Mouse (Mus musculus): ENCODE results near the gene Paqr8.
"Not testable (repeated sequence)": the region's sequence is repeated elsewhere in the genome, so short reads cannot be mapped to it uniquely, and the experiment has no call there.

The Paqr8 gene

DNA sequence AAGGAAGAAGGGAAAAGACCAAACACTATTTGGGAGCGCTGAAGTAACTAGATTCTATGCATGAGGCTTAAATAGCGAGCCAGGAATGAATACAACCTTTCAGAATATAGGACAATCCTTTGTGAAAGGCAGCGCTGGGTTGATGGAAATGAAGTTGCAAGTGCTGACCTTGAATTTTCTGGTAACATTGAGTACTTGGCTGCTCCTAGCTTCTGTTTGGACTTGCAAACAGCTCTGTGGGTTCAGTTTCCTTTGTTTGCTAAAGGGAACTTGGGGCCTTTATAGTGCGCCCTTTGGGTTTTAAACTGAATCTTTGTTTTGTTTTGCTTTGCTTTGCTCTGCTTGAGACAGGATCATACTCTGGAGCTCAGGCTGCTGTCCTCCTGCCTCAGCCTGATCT is 18.1 kb downstream of the Paqr8 start:
- DNase-seq (ENCODE audit: extremely low read depth, insufficient read length, low spot score): no peak

DNA sequence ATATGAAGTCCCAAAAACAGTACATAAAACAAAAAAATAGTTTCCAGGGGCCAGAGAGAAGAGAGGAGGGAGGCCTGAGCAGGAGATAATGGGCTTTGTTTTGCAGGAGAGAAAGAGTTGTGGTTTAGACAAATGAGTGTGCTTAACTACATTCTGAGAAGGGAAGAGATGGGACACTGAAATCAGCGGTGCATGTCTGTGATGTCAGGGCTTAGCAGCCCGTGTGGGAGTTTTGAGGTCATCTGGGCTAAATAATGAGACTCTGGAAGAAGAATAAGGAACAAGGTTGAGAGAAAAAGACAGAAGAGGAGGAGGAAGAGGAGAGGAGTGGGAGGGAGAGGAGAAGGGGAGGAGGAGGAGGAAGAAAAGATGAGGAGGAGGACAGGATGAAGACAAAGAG is 21.7 kb downstream of the Paqr8 start:
- no peak for DNase-seq (ENCODE audit: extremely low read depth, insufficient read length, low spot score)

DNA sequence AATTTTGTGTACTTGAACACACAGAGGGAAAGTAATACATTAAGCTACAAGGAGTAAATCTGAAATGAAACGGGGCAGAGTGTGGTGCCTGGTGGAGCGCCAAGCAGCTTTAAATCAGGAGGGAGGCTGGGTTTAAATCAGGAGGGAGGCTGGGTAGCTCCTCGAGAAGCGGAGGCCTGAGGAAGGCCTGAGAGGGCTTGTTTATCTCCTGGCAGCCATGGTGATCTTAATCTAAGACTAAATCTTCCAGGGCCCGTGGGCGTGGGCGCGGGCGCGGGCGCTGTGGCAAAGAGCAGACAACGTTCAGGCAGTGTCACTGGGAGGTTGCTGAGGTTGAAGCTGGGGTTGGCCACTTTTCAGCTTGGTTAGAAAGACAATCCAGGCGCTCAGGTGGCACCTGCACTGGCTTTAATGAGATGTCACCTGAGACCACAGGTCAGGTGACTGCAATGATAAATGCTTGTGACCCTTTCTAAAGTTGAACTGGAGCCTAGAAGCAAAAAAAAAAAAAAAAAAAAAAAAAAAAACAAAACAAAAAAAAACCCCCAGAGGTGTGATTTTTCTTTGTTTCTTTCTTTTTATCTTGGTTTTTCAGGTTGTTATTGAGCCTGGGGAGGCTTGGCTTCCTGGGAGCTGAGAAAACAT is 22.2 kb downstream of the Paqr8 start:
- no peak for DNase-seq (ENCODE audit: extremely low read depth, insufficient read length, low spot score)

DNA sequence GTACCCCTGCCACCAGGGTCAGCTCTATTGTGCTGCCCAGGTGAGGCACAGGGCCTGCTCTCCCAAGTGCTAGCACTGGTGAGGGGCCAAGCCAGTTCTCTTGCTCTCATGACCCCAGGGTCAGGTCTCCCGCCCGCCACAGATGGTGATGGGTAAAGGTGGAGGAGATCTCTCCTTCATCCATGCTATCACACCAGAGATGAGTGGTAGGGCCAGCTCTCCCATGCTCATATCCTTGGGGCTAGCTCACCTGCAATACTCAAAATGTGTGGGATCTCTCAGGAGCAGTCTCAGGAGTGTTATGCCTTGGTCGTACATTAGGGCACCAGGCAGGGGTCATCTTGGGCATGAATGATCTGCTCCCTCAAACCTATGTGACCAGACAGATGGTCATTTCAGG is 24.4 kb downstream of the Paqr8 start:
- no peak for DNase-seq (ENCODE audit: extremely low read depth, insufficient read length, low spot score)

DNA sequence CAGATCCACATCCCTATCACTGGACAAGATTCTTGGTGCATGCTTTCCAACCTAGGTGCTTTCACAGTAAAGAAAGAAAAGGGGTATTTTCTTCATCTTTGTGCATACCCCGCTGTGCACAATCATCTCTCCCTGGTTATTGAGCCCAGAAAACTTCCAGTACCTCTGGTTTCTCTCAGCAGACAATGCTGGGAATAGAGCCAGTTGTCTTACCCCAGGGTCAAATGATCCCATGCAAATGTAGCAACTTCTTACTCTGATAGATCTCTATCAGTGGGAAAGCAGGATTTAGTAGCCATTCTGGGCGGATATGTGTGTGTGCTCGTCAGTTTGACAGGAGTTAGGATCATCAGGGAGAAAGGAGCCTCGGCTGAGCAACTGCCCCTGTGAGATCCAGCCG is 25.2 kb downstream of the Paqr8 start:
- DNase-seq (ENCODE audit: extremely low read depth, insufficient read length, low spot score): no peak

DNA sequence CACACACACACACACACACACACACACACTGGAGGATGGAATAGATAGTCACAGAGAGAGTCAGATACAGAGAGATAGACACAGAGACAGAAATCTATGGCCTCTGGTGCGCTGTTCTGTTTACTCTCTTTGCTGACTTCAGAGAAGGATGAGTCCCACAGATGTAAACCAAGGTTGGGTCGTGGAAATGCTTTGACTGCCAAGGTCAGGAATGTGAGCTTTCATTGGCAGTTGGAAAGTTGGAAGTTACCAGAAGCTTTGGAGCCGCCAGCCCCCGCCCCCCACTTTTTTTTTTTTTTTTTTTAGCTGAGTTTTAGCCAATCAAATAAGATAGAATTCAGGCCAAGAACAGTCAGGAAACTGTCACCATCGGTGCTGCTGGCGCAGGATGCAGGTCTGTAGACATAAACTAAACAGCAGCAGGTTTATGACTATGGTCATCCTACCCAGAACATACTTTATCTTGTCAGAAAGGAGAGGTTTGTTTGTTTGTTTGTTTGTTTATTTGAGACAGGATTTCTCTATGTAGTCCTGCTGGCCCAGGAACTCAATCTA is 27.2 kb downstream of the Paqr8 start:
- DNase-seq (ENCODE audit: extremely low read depth, insufficient read length, low spot score): no peak

DNA sequence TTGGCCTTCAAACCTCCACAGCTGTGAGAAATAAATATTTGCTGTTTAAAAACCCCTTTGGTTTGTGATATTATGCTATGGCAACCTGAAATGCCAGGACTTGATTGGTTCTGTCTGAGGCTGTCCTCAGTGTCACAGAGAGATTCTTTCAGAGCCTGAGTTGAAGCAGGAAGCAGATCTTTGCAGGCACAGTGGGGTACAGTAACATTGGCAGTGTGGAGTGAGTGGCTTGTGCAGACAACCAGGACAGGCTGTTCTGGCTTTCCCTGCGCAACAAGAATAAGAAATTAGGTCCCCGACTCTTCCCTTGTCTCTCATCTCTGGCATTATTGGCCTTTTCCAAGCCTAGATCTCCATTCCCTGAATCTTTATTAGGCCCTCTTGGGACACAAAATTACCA is 29.3 kb downstream of the Paqr8 start:
- no peak for DNase-seq (ENCODE audit: extremely low read depth, insufficient read length, low spot score)

DNA sequence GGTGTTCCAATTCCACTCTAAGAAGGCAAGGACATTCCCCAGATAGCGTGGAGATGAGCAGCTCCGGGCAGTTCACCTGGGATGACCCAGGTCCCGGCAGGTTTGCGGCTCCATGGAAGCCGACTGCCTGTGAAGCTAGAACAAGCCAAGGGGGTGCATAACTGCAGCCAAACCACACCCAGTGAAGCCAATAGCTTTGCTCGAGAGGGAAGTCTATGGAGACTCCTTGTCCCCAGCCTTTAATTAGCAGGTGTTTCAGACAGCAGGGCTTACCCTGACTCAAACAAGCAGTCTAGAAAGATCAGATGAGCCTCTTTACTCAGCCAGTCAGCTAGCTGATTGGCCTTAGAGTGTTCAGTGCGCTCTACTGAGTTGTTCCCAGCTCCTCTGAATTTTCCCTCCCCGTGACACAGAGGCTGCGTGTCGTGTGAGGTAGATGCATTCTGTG is 30.7 kb downstream of the Paqr8 start:
- DNase-seq (ENCODE audit: extremely low read depth, insufficient read length, low spot score): no peak

DNA sequence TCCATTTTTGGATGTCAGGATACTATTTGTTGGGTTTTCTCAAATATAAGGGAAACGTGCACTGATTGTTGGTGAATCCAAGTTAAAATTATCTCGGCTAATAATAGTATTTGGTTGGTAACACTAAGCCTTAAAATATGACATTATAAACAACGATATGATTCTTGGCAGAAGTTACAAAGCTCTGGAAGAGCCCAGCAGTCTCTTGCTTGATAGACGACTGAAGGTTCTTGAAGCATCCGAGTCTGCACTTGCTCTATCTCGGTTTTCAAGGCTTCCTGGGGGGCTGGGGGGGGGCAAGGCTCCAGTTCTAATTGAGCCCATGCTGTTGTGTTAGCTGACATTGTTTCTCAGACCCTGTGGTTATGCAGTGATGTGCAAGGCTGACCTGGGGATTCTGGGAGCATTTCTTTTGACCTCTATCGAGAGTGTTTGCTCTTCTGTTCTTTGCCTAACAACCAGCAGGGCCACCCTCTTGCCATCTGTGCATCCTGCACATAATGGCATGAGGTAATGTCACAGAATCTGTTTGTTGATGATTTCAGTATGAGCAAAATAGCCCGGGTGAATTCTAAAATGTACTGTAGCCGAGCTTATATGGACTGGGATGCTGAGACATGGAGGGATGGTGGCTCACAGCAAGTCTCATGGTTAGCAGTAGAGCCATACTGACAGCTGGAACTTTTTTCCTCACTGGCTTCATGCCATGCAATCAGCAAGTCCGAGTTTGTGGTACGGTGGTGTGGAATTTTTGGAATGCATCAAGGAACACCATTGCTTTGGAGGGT is 32.4 kb downstream of the Paqr8 start:
- DNase-seq (ENCODE audit: extremely low read depth, insufficient read length, low spot score): peak; percentile 20

DNA sequence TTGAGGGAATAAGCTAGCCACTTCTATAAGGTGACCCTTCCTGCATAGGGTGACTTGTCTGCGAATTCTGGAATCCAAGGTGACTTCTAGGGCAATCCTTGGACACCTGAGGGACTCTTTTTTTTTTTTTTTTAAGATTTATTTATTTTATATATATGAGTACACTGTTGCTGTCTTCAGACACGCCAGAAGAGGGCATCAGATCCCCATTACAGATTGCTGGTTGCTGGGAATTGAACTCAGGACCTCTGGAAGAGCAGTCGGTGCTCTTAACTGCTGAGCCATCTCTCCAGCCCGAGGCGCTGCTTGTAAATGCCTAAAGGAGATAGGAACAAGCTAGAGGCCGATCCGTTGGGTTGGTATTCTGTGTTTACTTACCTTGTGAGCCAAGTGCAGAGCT is 34.9 kb downstream of the Paqr8 start:
- not testable (repeated sequence) for DNase-seq (ENCODE audit: extremely low read depth, insufficient read length, low spot score)

DNA sequence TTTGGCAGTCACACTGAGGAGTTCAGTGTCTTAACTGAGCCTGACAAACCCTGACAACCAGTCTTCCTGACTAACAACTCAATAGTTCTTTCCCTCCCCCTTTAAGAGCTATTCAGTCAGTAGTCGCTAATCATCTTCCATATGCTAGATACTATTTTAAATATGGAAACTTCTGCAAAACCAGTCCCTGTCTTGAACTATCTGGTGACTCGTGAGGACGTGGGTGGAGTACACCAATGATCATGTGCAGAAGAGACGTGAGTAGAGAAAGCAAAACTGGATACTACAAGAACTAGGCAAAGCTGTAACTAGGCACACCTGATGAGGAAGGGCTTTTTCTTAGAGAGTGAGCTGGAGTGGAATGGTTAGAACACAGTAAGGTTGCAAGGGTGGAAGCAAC is 35.5 kb downstream of the Paqr8 start:
- DNase-seq (ENCODE audit: extremely low read depth, insufficient read length, low spot score): no peak

DNA sequence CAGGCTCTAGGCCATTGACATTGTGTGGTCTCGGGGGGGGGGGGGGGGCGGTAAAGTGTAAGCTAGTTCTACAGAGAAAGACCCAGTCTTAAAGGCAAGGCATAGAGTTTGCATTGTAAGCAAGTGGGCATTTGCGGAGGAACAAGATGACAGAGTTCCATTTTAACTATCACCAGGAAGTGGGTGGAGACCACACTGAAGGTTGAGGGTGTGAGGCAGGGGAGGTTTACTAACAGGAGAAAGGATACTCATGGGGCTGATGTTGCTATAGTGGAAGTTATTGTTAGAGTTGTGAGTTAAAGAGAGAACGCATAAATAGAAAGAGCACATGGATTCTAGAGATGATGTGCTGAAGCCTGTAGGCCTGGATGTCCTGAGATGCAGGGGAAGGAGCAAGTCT is 36.0 kb downstream of the Paqr8 start:
- no peak for DNase-seq (ENCODE audit: extremely low read depth, insufficient read length, low spot score)

DNA sequence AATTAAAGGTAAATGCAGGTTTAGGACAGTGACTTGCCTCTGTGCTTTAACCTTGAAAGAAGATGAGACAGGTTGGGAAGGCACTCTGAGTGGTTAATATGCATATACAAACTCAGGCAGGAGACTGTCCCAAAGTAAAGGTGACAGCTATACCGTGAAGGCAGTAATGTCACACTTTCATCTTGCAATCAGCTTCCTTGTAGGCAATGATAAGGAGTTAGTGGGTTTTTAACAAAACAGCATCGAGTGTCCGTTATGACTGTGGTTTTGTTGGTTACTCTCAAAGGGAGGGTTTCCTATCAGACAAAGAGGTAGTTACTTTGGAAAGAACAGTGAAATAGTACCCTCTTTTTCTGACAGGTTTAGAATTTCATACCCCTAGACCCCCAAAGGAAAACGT is 38.1 kb downstream of the Paqr8 start:
- DNase-seq (ENCODE audit: extremely low read depth, insufficient read length, low spot score): no peak

DNA sequence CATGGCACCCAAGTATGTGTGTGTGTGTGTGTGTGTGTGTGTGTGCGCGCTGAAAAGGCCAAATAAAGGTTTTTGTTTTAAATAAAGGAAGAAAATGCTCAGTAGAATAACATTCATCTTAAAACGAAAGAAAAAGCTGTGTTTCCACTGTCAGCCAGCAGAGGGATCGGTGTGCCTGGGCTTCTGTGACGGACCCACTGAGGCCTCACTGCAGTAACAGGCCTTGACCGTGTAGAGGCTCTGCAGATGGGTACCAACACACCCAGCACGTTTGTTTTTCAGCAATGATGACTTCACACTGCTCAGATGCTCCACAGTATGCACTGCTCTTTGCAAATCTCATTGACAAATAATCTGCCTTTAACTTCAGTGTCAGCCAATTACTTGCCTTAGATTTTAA is 43.1 kb downstream of the Paqr8 start:
- peak; percentile 22 for DNase-seq (ENCODE audit: extremely low read depth, insufficient read length, low spot score)

DNA sequence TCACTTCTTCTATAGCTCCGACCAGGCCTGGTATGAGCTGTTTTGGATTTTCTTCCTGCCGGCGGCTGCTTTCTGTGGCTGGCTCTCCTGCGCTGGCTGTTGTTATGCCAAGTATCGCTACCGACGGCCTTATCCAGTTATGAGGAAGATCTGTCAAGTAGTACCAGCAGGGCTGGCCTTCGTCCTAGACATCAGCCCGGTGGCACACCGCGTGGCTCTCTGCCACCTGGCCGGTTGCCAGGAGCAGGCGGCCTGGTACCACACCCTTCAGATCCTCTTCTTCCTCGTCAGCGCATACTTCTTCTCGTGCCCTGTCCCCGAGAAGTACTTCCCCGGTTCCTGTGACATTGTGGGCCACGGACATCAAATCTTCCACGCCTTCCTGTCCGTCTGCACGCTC is 44.7 kb downstream of the Paqr8 start:
- DNase-seq (ENCODE audit: extremely low read depth, insufficient read length, low spot score): peak; percentile 23

DNA sequence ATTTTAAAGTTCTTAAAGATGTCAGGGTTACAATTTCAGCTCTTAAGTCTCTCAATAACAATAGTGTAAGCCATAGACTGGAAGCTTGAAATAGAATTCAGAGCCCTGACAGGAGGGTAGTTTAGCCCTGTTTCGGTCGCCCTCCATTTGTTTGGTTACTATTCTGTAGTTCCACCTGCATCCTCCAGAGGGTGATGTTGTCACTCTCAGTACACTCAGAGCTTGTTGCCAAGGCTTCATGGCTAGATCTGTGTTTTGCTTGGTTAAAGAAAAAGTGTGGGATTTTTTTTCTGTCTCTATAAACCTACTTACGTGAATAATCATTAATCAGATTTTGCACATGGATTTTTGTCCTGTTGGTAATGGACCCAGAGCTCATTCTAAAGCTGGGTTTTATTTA is 48.6 kb downstream of the Paqr8 start:
- DNase-seq (ENCODE audit: extremely low read depth, insufficient read length, low spot score): no peak

DNA sequence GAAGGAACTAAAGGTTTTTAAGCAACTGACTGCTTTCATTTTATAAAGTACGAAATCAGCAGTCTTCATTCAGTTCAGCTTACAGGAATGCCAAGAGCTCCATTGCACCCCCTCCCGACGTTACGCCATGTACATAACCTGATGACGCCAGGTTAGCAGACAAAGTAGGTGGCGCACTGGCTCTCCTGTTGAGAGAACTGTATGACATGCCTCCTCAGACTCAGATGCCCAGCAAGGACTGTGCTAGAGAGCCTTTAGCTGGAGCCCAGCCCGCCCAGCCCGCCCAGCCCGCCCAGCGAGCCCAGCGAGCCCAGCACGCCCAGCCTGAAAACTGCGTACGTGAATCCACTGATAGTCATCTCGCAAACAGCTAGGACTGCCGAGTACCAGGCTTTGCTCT is 49.7 kb downstream of the Paqr8 start:
- no peak for DNase-seq (ENCODE audit: extremely low read depth, insufficient read length, low spot score)

DNA sequence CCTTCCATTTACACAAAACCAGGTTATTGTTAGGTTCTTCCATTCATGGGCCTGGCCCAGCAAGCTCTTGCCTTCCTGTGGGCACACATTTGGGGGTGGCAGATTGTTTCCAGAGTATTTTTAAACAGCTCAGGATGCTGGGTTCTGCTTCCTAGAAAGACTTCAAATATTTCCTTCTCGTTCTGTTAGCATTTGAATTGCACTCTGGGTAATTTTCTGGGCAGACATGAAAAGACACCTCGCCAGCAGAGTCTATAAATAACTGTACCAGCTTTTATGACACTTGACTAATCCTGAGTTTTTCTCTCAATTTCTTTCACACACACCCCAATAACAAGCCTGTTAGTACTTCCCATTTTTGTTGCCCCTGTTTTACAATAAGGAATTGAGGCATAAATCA is 50.9 kb downstream of the Paqr8 start:
- DNase-seq (ENCODE audit: extremely low read depth, insufficient read length, low spot score): no peak

DNA sequence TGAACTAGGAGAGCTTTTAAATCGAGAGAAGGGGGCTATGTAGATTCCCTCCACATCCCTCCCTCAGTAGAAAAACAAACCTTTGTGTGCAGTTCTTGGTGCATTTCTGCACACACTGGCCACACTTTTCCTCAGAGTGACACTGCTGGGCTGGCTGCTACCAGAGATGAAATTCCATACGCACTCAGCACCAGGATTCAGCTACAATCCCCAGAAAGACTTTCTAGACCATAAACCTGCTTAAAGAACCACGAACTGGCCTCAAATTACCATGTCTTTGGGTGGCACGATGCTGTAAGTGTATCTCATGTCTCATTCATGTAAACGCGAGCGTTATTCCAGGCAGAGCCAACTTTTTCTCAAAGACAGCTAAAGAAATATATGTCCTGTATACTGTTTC is 51.5 kb downstream of the Paqr8 start:
- no peak for DNase-seq (ENCODE audit: extremely low read depth, insufficient read length, low spot score)

DNA sequence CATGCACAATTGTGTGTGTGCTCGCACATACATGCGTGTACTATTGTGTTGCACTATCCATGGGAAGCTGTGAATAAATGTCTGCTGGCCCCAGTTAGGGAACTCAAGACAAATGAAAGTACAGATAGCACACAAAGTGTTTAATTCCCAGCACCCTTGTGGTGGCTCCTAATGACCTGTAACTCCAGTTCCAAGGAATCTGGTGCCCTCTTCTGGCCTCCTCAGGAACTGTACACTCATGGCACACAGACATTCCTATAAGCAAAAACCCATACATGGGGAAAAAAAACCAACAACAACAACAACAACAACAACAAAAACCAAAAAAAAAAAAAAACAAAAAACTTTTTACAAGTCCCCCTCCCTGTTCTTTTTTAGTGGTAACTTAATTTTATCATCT is 52.6 kb downstream of the Paqr8 start:
- no peak for DNase-seq (ENCODE audit: extremely low read depth, insufficient read length, low spot score)

DNA sequence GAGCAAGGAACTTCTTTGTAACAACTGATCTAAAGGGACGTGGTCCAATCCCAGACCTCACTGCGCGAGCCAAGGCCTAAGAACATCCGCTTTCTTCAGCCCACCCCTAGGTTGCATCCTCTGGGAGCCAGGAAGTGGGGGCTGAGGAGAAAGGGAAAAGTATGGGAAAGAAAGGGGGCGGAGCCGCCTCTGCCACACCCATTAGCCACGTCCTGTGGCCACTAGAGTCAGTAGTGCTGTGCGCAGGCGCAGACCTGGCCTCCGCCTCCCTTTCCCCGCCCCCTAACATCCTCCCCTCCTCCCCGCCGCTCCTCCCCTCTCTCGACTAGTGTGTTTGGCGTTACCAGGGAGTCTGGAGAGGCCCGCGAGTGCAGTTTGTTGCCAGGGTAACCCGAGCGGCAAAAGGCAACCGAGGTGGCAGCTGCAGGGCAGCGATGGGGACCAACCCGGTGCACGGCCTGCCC is 60.9 kb downstream of the Paqr8 start, which contains the start of gene Efhc1:
TSS of gene Efhc1 (plus strand) at position 327 of the 464 bp plus-strand sequence.
- no peak for DNase-seq (ENCODE audit: extremely low read depth, insufficient read length, low spot score)

DNA sequence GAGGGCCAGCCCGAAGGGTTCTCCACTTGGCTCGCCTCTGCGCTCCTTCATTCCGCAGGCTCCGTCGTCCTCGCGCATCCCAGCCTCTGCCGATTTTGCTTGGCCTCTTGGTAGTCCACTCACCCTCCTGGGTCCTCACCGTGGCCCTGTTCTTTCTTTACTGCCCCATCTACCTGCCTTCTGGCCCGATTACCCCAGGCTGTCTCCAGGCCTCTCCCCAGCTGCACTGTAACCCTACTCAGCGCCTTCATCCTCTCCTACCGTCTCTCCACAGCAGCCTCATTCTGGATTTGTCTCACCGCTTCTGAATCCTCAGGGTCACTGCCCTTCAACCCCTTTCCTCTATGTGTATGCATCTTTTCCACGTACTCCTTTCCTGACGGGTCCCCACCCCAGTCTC is 61.4 kb downstream of the Paqr8 start:
- no peak for DNase-seq (ENCODE audit: extremely low read depth, insufficient read length, low spot score)

Measured in 3134 (cell line).